Mouse (Mus musculus): Measurements from ENCODE around the gene Unc50. TPM values are rescaled to one million over a fixed set of nuclear protein-coding genes. Genes with fewer than 3 reads are reported as not detected.
A peak's percentile ranks its signal among the peaks of the same experiment; 100 is the strongest.

The Unc50 gene
- polyA plus RNA-seq, 1 experiment from 2014 or later: 142 TPM

GRCm38 (mm10) chr1:37408678-37409077 is 21.3 kb upstream of the Unc50 start:
- H3K4me2 ChIP-seq: no peak overlapping the region
- WGBS: 49% methylated on average over 3 of the region's 3 CpGs
- no peaks in the 10 kb centered on the region for H3K27me3 ChIP-seq
- H3K9ac ChIP-seq: no peak overlapping the region
- H3K4me1 ChIP-seq: no peaks in the 10 kb centered on the region
- no peak overlapping the region for H3K27ac ChIP-seq
- H3K36me3 ChIP-seq: no peaks in the 10 kb centered on the region
- no peak for ATAC-seq (ENCODE audit: borderline replicate concordance, extremely low read depth, low FRiP score, low TSS enrichment)
- H3K4me3 ChIP-seq: no peak overlapping the region
- H3K9me3 ChIP-seq: no peaks in the 10 kb centered on the region

GRCm38 (mm10) chr1:37409647-37410046 is 20.3 kb upstream of the Unc50 start:
- no peaks in the 10 kb centered on the region for H3K27me3 ChIP-seq
- no peaks in the 10 kb centered on the region for H3K9me3 ChIP-seq
- H3K27ac ChIP-seq: no peak overlapping the region
- ATAC-seq (ENCODE audit: borderline replicate concordance, extremely low read depth, low FRiP score, low TSS enrichment): no peak
- no peak overlapping the region for H3K4me2 ChIP-seq
- H3K9ac ChIP-seq: no peak overlapping the region
- no peaks in the 10 kb centered on the region for H3K4me1 ChIP-seq
- no peaks in the 10 kb centered on the region for H3K36me3 ChIP-seq
- no peak overlapping the region for H3K4me3 ChIP-seq

GRCm38 (mm10) chr1:37415394-37415793 is 14.5 kb upstream of the Unc50 start:
- Histone ChIP-seq H3K9ac (no peak overlapping the region), H3K4me2 (no peak overlapping the region), H3K4me1 (no peaks in the 10 kb centered on the region), H3K27ac (no peak overlapping the region), H3K27me3 (no peaks in the 10 kb centered on the region), H3K36me3 (peaks cover 21% of the 10 kb centered on the region), H3K4me3 (no peak overlapping the region), H3K9me3 (no peaks in the 10 kb centered on the region)
- WGBS: 74% methylated on average over 1 of the region's 1 CpGs
- no peak for ATAC-seq (ENCODE audit: borderline replicate concordance, extremely low read depth, low FRiP score, low TSS enrichment)

- Histone ChIP-seq H3K4me3 (no peak overlapping the region), H3K36me3 (peaks cover 26% of the 10 kb centered on the region), H3K9me3 (no peaks in the 10 kb centered on the region; the same call in 1 of the 2 replicates), H3K27me3 (no peaks in the 10 kb centered on the region), H3K4me2 (no peak overlapping the region), H3K9ac (no peak overlapping the region), H3K27ac (no peak overlapping the region), H3K4me1 (no peaks in the 10 kb centered on the region)
- 94% methylated on average over 1 of the region's 1 CpGs for WGBS
- ATAC-seq (ENCODE audit: borderline replicate concordance, extremely low read depth, low FRiP score, low TSS enrichment): no peak
Observed at GRCm38 (mm10) chr1:37419420-37419819, 10.5 kb upstream of the Unc50 start.

- no peak for ATAC-seq (ENCODE audit: borderline replicate concordance, extremely low read depth, low FRiP score, low TSS enrichment)
- H3K4me2 ChIP-seq: no peak overlapping the region
- H3K9ac ChIP-seq: no peak overlapping the region
- no peaks in the 10 kb centered on the region for H3K27me3 ChIP-seq
- WGBS: 92% methylated on average over 8 of the region's 8 CpGs
- no peaks in the 10 kb centered on the region; the same call in 1 of the 2 replicates for H3K9me3 ChIP-seq
- H3K4me3 ChIP-seq: no peak overlapping the region
- peaks cover 28% of the 10 kb centered on the region for H3K36me3 ChIP-seq
- peaks cover 24% of the 10 kb centered on the region for H3K4me1 ChIP-seq
- H3K27ac ChIP-seq: no peak overlapping the region
Observed at GRCm38 (mm10) chr1:37427144-37427875, 2.6 kb upstream of the Unc50 start.

GRCm38 (mm10) chr1:37428911-37429310 is 1.0 kb upstream of the Unc50 start:
- 64% methylated on average over 2 of the region's 2 CpGs for WGBS
- Histone ChIP-seq H3K9me3 (no peaks in the 10 kb centered on the region; the same call in 1 of the 2 replicates), H3K9ac (peak overlapping the region; percentile 96; the same call in 1 of the 2 replicates), H3K4me1 (peaks cover 24% of the 10 kb centered on the region), H3K4me3 (peak overlapping the region; percentile 91), H3K27ac (no peak overlapping the region), H3K36me3 (peaks cover 41% of the 10 kb centered on the region), H3K4me2 (peak overlapping the region; percentile 77), H3K27me3 (no peaks in the 10 kb centered on the region)
- no peak for ATAC-seq (ENCODE audit: borderline replicate concordance, extremely low read depth, low FRiP score, low TSS enrichment)

- Histone ChIP-seq H3K9ac (peak overlapping the region; percentile 96), H3K36me3 (peaks cover 37% of the 10 kb centered on the region), H3K4me3 (peak overlapping the region; percentile 91), H3K27ac (peak overlapping the region; percentile 69), H3K4me2 (peak overlapping the region; percentile 77), H3K4me1 (peaks cover 24% of the 10 kb centered on the region), H3K27me3 (no peaks in the 10 kb centered on the region), H3K9me3 (no peaks in the 10 kb centered on the region)
- ATAC-seq (ENCODE audit: borderline replicate concordance, extremely low read depth, low FRiP score, low TSS enrichment): peak; percentile 23; the same call in 1 of the 2 replicates
- under 1% methylated on average over 40 of the region's 40 CpGs for WGBS
Observed at GRCm38 (mm10) chr1:37430297-37430840, 430 bp downstream of the Unc50 start.

GRCm38 (mm10) chr1:37436419-37436818 is 6.5 kb downstream of the Unc50 start:
- H3K9me3 ChIP-seq: no peaks in the 10 kb centered on the region
- H3K4me2 ChIP-seq: no peak overlapping the region
- peaks cover 7% of the 10 kb centered on the region for H3K4me1 ChIP-seq
- H3K4me3 ChIP-seq: no peak overlapping the region
- ATAC-seq (ENCODE audit: borderline replicate concordance, extremely low read depth, low FRiP score, low TSS enrichment): no peak
- no peak overlapping the region for H3K27ac ChIP-seq
- no peaks in the 10 kb centered on the region for H3K27me3 ChIP-seq
- peaks cover 66% of the 10 kb centered on the region for H3K36me3 ChIP-seq
- 91% methylated on average over 3 of the region's 3 CpGs for WGBS
- H3K9ac ChIP-seq: no peak overlapping the region

GRCm38 (mm10) chr1:37442848-37443835 is 13.2 kb downstream of the Unc50 start:
- 89% methylated on average over 16 of the region's 16 CpGs for WGBS

GRCm38 (mm10) chr1:37448361-37449095 is 18.6 kb downstream of the Unc50 start:
- 73% methylated on average over 10 of the region's 10 CpGs for whole genome bisulfite sequencing
- H3K27ac ChIP-seq: no peak overlapping the region
- no peaks in the 10 kb centered on the region for H3K4me1 ChIP-seq
- H3K9me3 ChIP-seq: no peaks in the 10 kb centered on the region
- ATAC-seq (ENCODE audit: borderline replicate concordance, extremely low read depth, low FRiP score, low TSS enrichment): no peak
- no peaks in the 10 kb centered on the region for H3K36me3 ChIP-seq
- no peaks in the 10 kb centered on the region for H3K27me3 ChIP-seq
- H3K4me3 ChIP-seq: no peak overlapping the region
- no peak overlapping the region for H3K4me2 ChIP-seq
- H3K9ac ChIP-seq: no peak overlapping the region

More at GRCm38 (mm10) chr1:37442848-37443835, 13.2 kb downstream of the Unc50 start:
- ATAC-seq (ENCODE audit: borderline replicate concordance, extremely low read depth, low FRiP score, low TSS enrichment): no peak
- Histone ChIP-seq H3K9ac (no peak overlapping the region), H3K36me3 (peaks cover 22% of the 10 kb centered on the region), H3K27ac (no peak overlapping the region), H3K27me3 (no peaks in the 10 kb centered on the region), H3K9me3 (no peaks in the 10 kb centered on the region), H3K4me2 (no peak overlapping the region), H3K4me1 (no peaks in the 10 kb centered on the region), H3K4me3 (no peak overlapping the region)

GRCm38 (mm10) chr1:37451270-37451669 is 21.3 kb downstream of the Unc50 start:
- Histone ChIP-seq H3K9me3 (no peaks in the 10 kb centered on the region), H3K4me2 (no peak overlapping the region), H3K9ac (no peak overlapping the region), H3K27ac (no peak overlapping the region), H3K27me3 (no peaks in the 10 kb centered on the region), H3K36me3 (no peaks in the 10 kb centered on the region), H3K4me1 (no peaks in the 10 kb centered on the region), H3K4me3 (no peak overlapping the region)
- WGBS: 88% methylated on average over 8 of the region's 8 CpGs
- ATAC-seq (ENCODE audit: borderline replicate concordance, extremely low read depth, low FRiP score, low TSS enrichment): no peak

Data from lung, embryonic 15.5 days (tissue).